Mouse (Mus musculus): ENCODE measurements around the gene Ptprg. TPM values are rescaled to one million over a fixed set of nuclear protein-coding genes. Genes with fewer than 3 reads are reported as not detected.
A peak's percentile ranks its signal among the peaks of the same experiment; 100 is the strongest.

Gene Ptprg
- polyA plus RNA-seq, 1 experiment from 2014 or later: 42.3 TPM

- no peak overlapping the region for H3K4me3 ChIP-seq (ENCODE audit: low read depth, low read length)
- ATAC-seq (ENCODE audit: low read depth): no peak
- H3K27ac ChIP-seq (ENCODE audit: low read depth, low read length): no peak overlapping the region
- no peaks in the 10 kb centered on the region for H3K36me3 ChIP-seq (ENCODE audit: control insufficient read depth, insufficient read depth, low read length)
- H3K9me3 ChIP-seq (ENCODE audit: control insufficient read depth, low read length): no peaks in the 10 kb centered on the region
- H3K4me2 ChIP-seq (ENCODE audit: low read depth, low read length): no peak overlapping the region
- no peaks in the 10 kb centered on the region for H3K4me1 ChIP-seq (ENCODE audit: control insufficient read depth, insufficient read depth, low read length)
- H3K27me3 ChIP-seq (ENCODE audit: control insufficient read depth, insufficient read depth, low read length): no peaks in the 10 kb centered on the region
- no peak overlapping the region for H3K9ac ChIP-seq (replicated peaks; ENCODE audit: low read depth, low read length)
- WGBS: 73% methylated on average over 5 of the region's 5 CpGs
Measured at GRCm38 (mm10) chr14:11917225-11917624, 363.9 kb downstream of the Ptprg start.

- Histone ChIP-seq H3K4me3 (ENCODE audit: low read depth, low read length) (no peak overlapping the region), H3K36me3 (ENCODE audit: control insufficient read depth, insufficient read depth, low read length) (no peaks in the 10 kb centered on the region), H3K27me3 (ENCODE audit: control insufficient read depth, insufficient read depth, low read length) (no peaks in the 10 kb centered on the region), H3K27ac (ENCODE audit: low read depth, low read length) (no peak overlapping the region), H3K9me3 (ENCODE audit: control insufficient read depth, low read length) (no peaks in the 10 kb centered on the region), H3K4me2 (ENCODE audit: low read depth, low read length) (no peak overlapping the region), H3K4me1 (ENCODE audit: control insufficient read depth, insufficient read depth, low read length) (no peaks in the 10 kb centered on the region), H3K9ac (replicated peaks; ENCODE audit: low read depth, low read length) (no peak overlapping the region)
- WGBS: 95% methylated on average over 2 of the region's 2 CpGs
- ATAC-seq (ENCODE audit: low read depth): no peak
Measured at GRCm38 (mm10) chr14:11928545-11928944, 375.2 kb downstream of the Ptprg start.

- Histone ChIP-seq H3K9ac (replicated peaks; ENCODE audit: low read depth, low read length) (no peak overlapping the region), H3K4me1 (ENCODE audit: control insufficient read depth, insufficient read depth, low read length) (no peaks in the 10 kb centered on the region), H3K4me3 (ENCODE audit: low read depth, low read length) (no peak overlapping the region), H3K4me2 (ENCODE audit: low read depth, low read length) (no peak overlapping the region), H3K36me3 (ENCODE audit: control insufficient read depth, insufficient read depth, low read length) (no peaks in the 10 kb centered on the region), H3K27ac (ENCODE audit: low read depth, low read length) (no peak overlapping the region), H3K9me3 (ENCODE audit: control insufficient read depth, low read length) (no peaks in the 10 kb centered on the region), H3K27me3 (ENCODE audit: control insufficient read depth, insufficient read depth, low read length) (no peaks in the 10 kb centered on the region)
- WGBS: 49% methylated on average over 3 of the region's 3 CpGs
- ATAC-seq (ENCODE audit: low read depth): peak; percentile 34; the same call in 1 of the 2 replicates
Measured at GRCm38 (mm10) chr14:11932517-11932916, 379.2 kb downstream of the Ptprg start.

GRCm38 (mm10) chr14:11934556-11934955 lies 381.2 kb downstream of the Ptprg start:
- Histone ChIP-seq H3K27me3 (ENCODE audit: control insufficient read depth, insufficient read depth, low read length) (no peaks in the 10 kb centered on the region), H3K36me3 (ENCODE audit: control insufficient read depth, insufficient read depth, low read length) (no peaks in the 10 kb centered on the region), H3K4me2 (ENCODE audit: low read depth, low read length) (no peak overlapping the region), H3K4me1 (ENCODE audit: control insufficient read depth, insufficient read depth, low read length) (no peaks in the 10 kb centered on the region), H3K9me3 (ENCODE audit: control insufficient read depth, low read length) (no peaks in the 10 kb centered on the region), H3K9ac (replicated peaks; ENCODE audit: low read depth, low read length) (no peak overlapping the region), H3K27ac (ENCODE audit: low read depth, low read length) (no peak overlapping the region), H3K4me3 (ENCODE audit: low read depth, low read length) (no peak overlapping the region)
- no peak for ATAC-seq (ENCODE audit: low read depth)
- WGBS: 56% methylated on average over 2 of the region's 2 CpGs

- ATAC-seq (ENCODE audit: low read depth): no peak
Measured at GRCm38 (mm10) chr14:11935281-11935680, 381.9 kb downstream of the Ptprg start.

GRCm38 (mm10) chr14:11935698-11936097 lies 382.4 kb downstream of the Ptprg start:
- no peak overlapping the region for H3K9ac ChIP-seq (replicated peaks; ENCODE audit: low read depth, low read length)
- no peaks in the 10 kb centered on the region for H3K9me3 ChIP-seq (ENCODE audit: control insufficient read depth, low read length)
- H3K27me3 ChIP-seq (ENCODE audit: control insufficient read depth, insufficient read depth, low read length): no peaks in the 10 kb centered on the region
- H3K36me3 ChIP-seq (ENCODE audit: control insufficient read depth, insufficient read depth, low read length): no peaks in the 10 kb centered on the region
- H3K4me2 ChIP-seq (ENCODE audit: low read depth, low read length): no peak overlapping the region
- no peak for ATAC-seq (ENCODE audit: low read depth)
- 56% methylated on average over 7 of the region's 7 CpGs for WGBS
- H3K27ac ChIP-seq (ENCODE audit: low read depth, low read length): no peak overlapping the region
- H3K4me3 ChIP-seq (ENCODE audit: low read depth, low read length): no peak overlapping the region
- no peaks in the 10 kb centered on the region for H3K4me1 ChIP-seq (ENCODE audit: control insufficient read depth, insufficient read depth, low read length)

More at GRCm38 (mm10) chr14:11935281-11935680, 381.9 kb downstream of the Ptprg start:
- 43% methylated on average over 1 of the region's 1 CpGs for WGBS
- Histone ChIP-seq H3K27ac (ENCODE audit: low read depth, low read length) (no peak overlapping the region), H3K4me3 (ENCODE audit: low read depth, low read length) (no peak overlapping the region), H3K9ac (replicated peaks; ENCODE audit: low read depth, low read length) (no peak overlapping the region), H3K36me3 (ENCODE audit: control insufficient read depth, insufficient read depth, low read length) (no peaks in the 10 kb centered on the region), H3K4me1 (ENCODE audit: control insufficient read depth, insufficient read depth, low read length) (no peaks in the 10 kb centered on the region), H3K27me3 (ENCODE audit: control insufficient read depth, insufficient read depth, low read length) (no peaks in the 10 kb centered on the region), H3K4me2 (ENCODE audit: low read depth, low read length) (no peak overlapping the region), H3K9me3 (ENCODE audit: control insufficient read depth, low read length) (no peaks in the 10 kb centered on the region)

GRCm38 (mm10) chr14:11938912-11939311 lies 385.6 kb downstream of the Ptprg start:
- Histone ChIP-seq H3K4me1 (ENCODE audit: control insufficient read depth, insufficient read depth, low read length) (0 out of 2 replicates have a peak, but pooled peaks cover 3% of the 10 kb centered on the region), H3K4me2 (ENCODE audit: low read depth, low read length) (no peak overlapping the region), H3K27me3 (ENCODE audit: control insufficient read depth, insufficient read depth, low read length) (no peaks in the 10 kb centered on the region), H3K9ac (replicated peaks; ENCODE audit: low read depth, low read length) (no peak overlapping the region), H3K9me3 (ENCODE audit: control insufficient read depth, low read length) (no peaks in the 10 kb centered on the region), H3K27ac (ENCODE audit: low read depth, low read length) (no peak overlapping the region), H3K36me3 (ENCODE audit: control insufficient read depth, insufficient read depth, low read length) (no peaks in the 10 kb centered on the region), H3K4me3 (ENCODE audit: low read depth, low read length) (no peak overlapping the region)
- no peak for ATAC-seq (ENCODE audit: low read depth)
- 90% methylated on average over 4 of the region's 4 CpGs for WGBS

- H3K4me1 ChIP-seq (ENCODE audit: control insufficient read depth, insufficient read depth, low read length): 0 out of 2 replicates have a peak, but pooled peaks cover 3% of the 10 kb centered on the region
- no peaks in the 10 kb centered on the region for H3K9me3 ChIP-seq (ENCODE audit: control insufficient read depth, low read length)
- no peak overlapping the region; the same call in 1 of the 2 replicates for H3K27ac ChIP-seq (ENCODE audit: low read depth, low read length)
- ATAC-seq (ENCODE audit: low read depth): no peak
- H3K27me3 ChIP-seq (ENCODE audit: control insufficient read depth, insufficient read depth, low read length): no peaks in the 10 kb centered on the region
- WGBS: 73% methylated on average over 5 of the region's 5 CpGs
- H3K36me3 ChIP-seq (ENCODE audit: control insufficient read depth, insufficient read depth, low read length): no peaks in the 10 kb centered on the region
- no peak overlapping the region for H3K4me3 ChIP-seq (ENCODE audit: low read depth, low read length)
- no peak overlapping the region for H3K4me2 ChIP-seq (ENCODE audit: low read depth, low read length)
- no peak overlapping the region for H3K9ac ChIP-seq (replicated peaks; ENCODE audit: low read depth, low read length)
Measured at GRCm38 (mm10) chr14:11941989-11942514, 388.7 kb downstream of the Ptprg start.

GRCm38 (mm10) chr14:11950379-11950778 lies 397.0 kb downstream of the Ptprg start:
- Histone ChIP-seq H3K4me3 (ENCODE audit: low read depth, low read length) (no peak overlapping the region), H3K27me3 (ENCODE audit: control insufficient read depth, insufficient read depth, low read length) (no peaks in the 10 kb centered on the region), H3K4me2 (ENCODE audit: low read depth, low read length) (no peak overlapping the region), H3K4me1 (ENCODE audit: control insufficient read depth, insufficient read depth, low read length) (no peaks in the 10 kb centered on the region), H3K27ac (ENCODE audit: low read depth, low read length) (no peak overlapping the region), H3K36me3 (ENCODE audit: control insufficient read depth, insufficient read depth, low read length) (no peaks in the 10 kb centered on the region), H3K9ac (replicated peaks; ENCODE audit: low read depth, low read length) (no peak overlapping the region), H3K9me3 (ENCODE audit: control insufficient read depth, low read length) (no peaks in the 10 kb centered on the region)
- WGBS: 67% methylated on average over 6 of the region's 6 CpGs
- peak; percentile 54; the same call in 1 of the 2 replicates for ATAC-seq (ENCODE audit: low read depth)

All from neural tube, embryonic 14.5 days (tissue).